Mouse (Mus musculus): Measurements from ENCODE around the gene Hist1h2ac.

The Hist1h2ac gene

GRCm38 (mm10) chr13:23659636-23660366 is 23.9 kb downstream of the Hist1h2ac start:
- no peak for DNase-seq (ENCODE audit: low read depth, low spot score)

Measured in CD4-positive, CD25-positive, alpha-beta regulatory T cell, adult 2 months (primary cell).